Mouse (Mus musculus) heart, embryonic 10.5 days (tissue): ENCODE data around the gene Slc35f1. TPM values are rescaled to one million over a fixed set of nuclear protein-coding genes. Genes with fewer than 3 reads are reported as not detected.

Source experiments
- DNase-seq: peaks from one replicate; pipeline ENCODE4 v3.0.0-alpha.2; 2017; ENCODE audit warnings: low spot score
- H3K27ac ChIP-seq: fragments of 300-500 bp; sonication (generic); 2 replicates; pipeline ENCODE4 v1.5.1; 2016; ENCODE audit warnings: mild to moderate bottlenecking
- H3K27me3 ChIP-seq: fragments of 300-500 bp; sonication (generic); 2 replicates; pipeline ENCODE4 v1.6.1; 2016; ENCODE audit warnings: mild to moderate bottlenecking; ENCODE audit not compliant: poor library complexity, insufficient read depth, severe bottlenecking
- H3K36me3 ChIP-seq: fragments of 300-500 bp; sonication (generic); 2 replicates; pipeline ENCODE4 v1.6.1; 2016; ENCODE audit warnings: mild to moderate bottlenecking, moderate library complexity
- H3K4me1 ChIP-seq: fragments of 300-500 bp; sonication (generic); 2 replicates; pipeline ENCODE4 v1.6.1; 2016; ENCODE audit warnings: mild to moderate bottlenecking
- H3K4me3 ChIP-seq: fragments of 300-500 bp; sonication (generic); 2 replicates; pipeline ENCODE4 v1.5.1; 2016; ENCODE audit warnings: mild to moderate bottlenecking, moderate library complexity
- H3K9me3 ChIP-seq: fragments of 300-500 bp; sonication (generic); 2 replicates; pipeline ENCODE4 v1.6.1; 2016; ENCODE audit warnings: mild to moderate bottlenecking, moderate library complexity
- WGBS: fragments of 180-500 bp; shearing (Covaris S2); methylation state at CpG from one replicate; pipeline ENCODE4 v1.1.7; 2016; 5-methylcytosine and 5-hydroxymethylcytosine counted together
- polyA plus RNA-seq: library from polyadenylated mRNA; unstranded; fragments of >200 nt; fragmentation: Nextera tagmentation; extraction: Ambion mirVana; gene quantifications from 2 replicates; pipeline ENCODE4 v1.2.1, GENCODE M21; 2016

Slc35f1 gene
- polyA plus RNA-seq, 1 experiment from 2014 or later, result 1.3 TPM

- Histone ChIP-seq H3K4me3 (no peak overlapping the region), H3K27ac (no peak overlapping the region), H3K4me1 (no peaks in the 10 kb centered on the region), H3K27me3 (no peaks in the 10 kb centered on the region), H3K36me3 (no peaks in the 10 kb centered on the region), H3K9me3 (no peaks in the 10 kb centered on the region)
- 91% methylated on average over 4 of the region's 4 CpGs for WGBS
- DNase-seq, result no peak
These were observed 122.5 kb downstream of the Slc35f1 start for GRCm38 (mm10) chr10:52812861-52813260.

- Histone ChIP-seq H3K4me3 (no peak overlapping the region), H3K9me3 (no peaks in the 10 kb centered on the region), H3K27ac (no peak overlapping the region), H3K27me3 (no peaks in the 10 kb centered on the region), H3K4me1 (no peaks in the 10 kb centered on the region), H3K36me3 (no peaks in the 10 kb centered on the region)
- WGBS, result 89% methylated on average over 5 of the region's 5 CpGs
- DNase-seq, result no peak
These were observed 124.0 kb downstream of the Slc35f1 start for GRCm38 (mm10) chr10:52814358-52814757.

DNA sequence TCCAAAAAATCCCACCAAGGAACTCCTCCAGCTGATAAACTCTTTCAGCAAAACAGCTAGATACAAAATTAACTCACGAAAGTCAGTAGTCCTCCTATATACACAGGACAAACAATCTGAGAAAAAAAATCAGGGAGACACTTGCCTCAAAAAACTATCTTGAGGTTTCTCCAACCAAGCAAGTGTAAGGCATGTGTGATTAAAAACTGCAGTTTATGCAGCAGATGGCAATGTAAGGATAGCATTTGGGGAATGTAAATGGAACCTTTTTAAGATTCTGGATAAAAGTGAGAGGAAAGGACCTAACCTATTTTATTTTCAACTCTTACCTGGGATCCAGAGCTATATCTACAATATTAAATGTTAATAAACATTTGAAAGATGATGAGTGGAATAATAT is 129.3 kb downstream of the Slc35f1 start:
- Histone ChIP-seq H3K27ac (no peak overlapping the region), H3K27me3 (no peaks in the 10 kb centered on the region), H3K36me3 (no peaks in the 10 kb centered on the region), H3K4me1 (no peaks in the 10 kb centered on the region), H3K9me3 (no peaks in the 10 kb centered on the region), H3K4me3 (no peak overlapping the region)
- WGBS, result 82% methylated on average over 1 of the region's 1 CpGs
- no peak for DNase-seq

- Histone ChIP-seq H3K9me3 (no peaks in the 10 kb centered on the region), H3K4me1 (no peaks in the 10 kb centered on the region), H3K4me3 (no peak overlapping the region), H3K36me3 (no peaks in the 10 kb centered on the region), H3K27me3 (no peaks in the 10 kb centered on the region), H3K27ac (no peak overlapping the region)
- 76% methylated on average over 2 of the region's 2 CpGs for WGBS
- no peak for DNase-seq
These were observed 132.6 kb downstream of the Slc35f1 start for GRCm38 (mm10) chr10:52822909-52823308.

DNA sequence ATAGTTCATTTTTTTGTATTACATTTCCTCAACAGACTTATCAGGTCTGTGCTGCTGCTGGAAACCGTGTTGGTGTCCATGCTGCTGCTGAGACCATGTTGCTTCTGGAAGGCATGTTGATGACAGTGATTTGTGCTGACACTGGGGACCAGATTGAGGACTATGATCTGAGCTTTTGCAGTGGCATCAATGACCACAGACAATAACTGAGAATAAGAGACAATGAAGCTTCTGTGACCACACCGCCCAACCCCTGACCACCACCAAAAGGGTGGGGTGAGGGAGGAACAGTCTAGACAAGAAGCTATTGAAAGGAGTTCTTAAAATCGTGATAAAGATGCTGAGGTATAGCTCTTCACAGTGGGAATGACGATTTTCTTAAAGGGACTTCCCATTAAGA is 135.4 kb downstream of the Slc35f1 start:
- H3K27me3 ChIP-seq, result no peaks in the 10 kb centered on the region
- no peaks in the 10 kb centered on the region for H3K9me3 ChIP-seq
- H3K4me1 ChIP-seq, result no peaks in the 10 kb centered on the region
- H3K27ac ChIP-seq, result no peak overlapping the region
- no peak for DNase-seq
- WGBS, result 76% methylated on average over 4 of the region's 4 CpGs
- H3K36me3 ChIP-seq, result no peaks in the 10 kb centered on the region
- H3K4me3 ChIP-seq, result no peak overlapping the region

DNA sequence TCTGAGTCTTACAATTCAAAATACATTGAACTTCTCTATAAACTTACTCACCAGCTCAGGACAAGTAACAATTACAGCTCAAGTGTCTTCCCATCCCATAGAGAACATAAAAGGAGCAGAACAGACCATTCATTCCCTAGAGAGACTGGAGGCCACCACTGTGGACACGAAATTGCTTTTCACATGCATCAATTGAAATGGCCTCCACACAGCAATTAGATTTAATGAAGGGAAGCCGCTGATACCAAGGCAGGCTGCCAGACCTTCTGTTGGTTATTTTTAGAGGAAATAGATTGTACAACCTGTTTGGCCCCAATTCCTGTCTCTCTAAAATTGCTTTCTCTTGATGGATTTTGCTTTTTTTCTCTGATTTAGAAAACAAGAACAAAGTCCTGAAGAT is 150.5 kb downstream of the Slc35f1 start:
- DNase-seq, result no peak
- H3K9me3 ChIP-seq, result no peaks in the 10 kb centered on the region
- H3K4me3 ChIP-seq, result no peak overlapping the region
- H3K4me1 ChIP-seq, result no peaks in the 10 kb centered on the region
- H3K27ac ChIP-seq, result no peak overlapping the region
- WGBS, result 75% methylated on average over 2 of the region's 2 CpGs
- no peaks in the 10 kb centered on the region for H3K36me3 ChIP-seq
- H3K27me3 ChIP-seq, result no peaks in the 10 kb centered on the region

- Histone ChIP-seq H3K9me3 (no peaks in the 10 kb centered on the region), H3K27ac (no peak overlapping the region), H3K4me1 (no peaks in the 10 kb centered on the region), H3K4me3 (no peak overlapping the region), H3K27me3 (no peaks in the 10 kb centered on the region), H3K36me3 (no peaks in the 10 kb centered on the region)
- DNase-seq, result no peak
These were observed 161.7 kb downstream of the Slc35f1 start for GRCm38 (mm10) chr10:52851994-52852393.

DNA sequence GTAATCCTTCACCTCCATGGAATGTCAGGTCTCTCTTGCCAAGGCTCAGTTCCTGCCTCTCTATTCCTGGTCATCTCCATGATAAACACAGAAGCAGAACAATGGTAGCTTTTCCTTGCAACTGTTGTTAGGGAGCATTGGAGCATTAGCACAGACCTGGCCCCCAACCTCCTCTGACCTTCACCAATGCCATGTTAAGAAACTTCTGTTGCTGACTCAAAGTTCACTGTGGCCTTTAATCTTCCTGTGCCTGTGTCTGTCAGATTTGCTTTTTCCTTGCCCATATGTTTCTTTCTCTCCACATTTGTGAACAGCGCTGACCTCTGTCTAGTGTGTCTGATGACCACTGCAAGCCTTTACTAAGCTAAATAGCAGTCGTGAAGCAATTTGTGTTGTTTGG is 170.5 kb downstream of the Slc35f1 start:
- Histone ChIP-seq H3K36me3 (no peaks in the 10 kb centered on the region), H3K4me3 (no peak overlapping the region), H3K27ac (no peak overlapping the region), H3K27me3 (no peaks in the 10 kb centered on the region), H3K4me1 (no peaks in the 10 kb centered on the region), H3K9me3 (no peaks in the 10 kb centered on the region)
- no peak for DNase-seq
- WGBS, result 83% methylated on average over 2 of the region's 2 CpGs

- WGBS, result 87% methylated on average over 5 of the region's 5 CpGs
- no peak for DNase-seq
- Histone ChIP-seq H3K36me3 (no peaks in the 10 kb centered on the region), H3K4me3 (no peak overlapping the region), H3K27ac (no peak overlapping the region), H3K27me3 (no peaks in the 10 kb centered on the region), H3K9me3 (no peaks in the 10 kb centered on the region), H3K4me1 (no peaks in the 10 kb centered on the region)
These were observed 174.6 kb downstream of the Slc35f1 start for GRCm38 (mm10) chr10:52864936-52865335.

DNA sequence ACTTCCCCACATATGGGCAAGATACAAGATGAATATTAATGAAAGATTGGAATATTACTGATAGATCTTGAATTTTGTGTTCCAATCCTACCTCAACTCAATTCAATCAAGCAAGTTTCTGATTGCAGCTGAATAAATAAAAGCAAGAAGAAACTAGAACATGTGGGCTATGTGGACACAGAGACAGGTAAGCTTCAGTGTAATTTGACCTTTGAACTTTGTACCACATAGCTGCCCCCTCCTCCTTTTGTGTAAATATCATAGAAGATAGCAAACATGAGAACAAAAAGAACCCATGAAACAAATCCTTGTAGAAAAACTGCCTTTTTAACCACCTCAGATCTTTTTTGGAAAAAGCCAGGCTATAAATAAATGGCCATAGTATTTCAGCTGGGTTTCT is 180.8 kb downstream of the Slc35f1 start:
- Histone ChIP-seq H3K27me3 (no peaks in the 10 kb centered on the region), H3K27ac (no peak overlapping the region), H3K36me3 (no peaks in the 10 kb centered on the region), H3K9me3 (no peaks in the 10 kb centered on the region), H3K4me1 (no peaks in the 10 kb centered on the region), H3K4me3 (no peak overlapping the region)
- no peak for DNase-seq

GRCm38 (mm10) chr10:52874133-52874532 is 183.8 kb downstream of the Slc35f1 start:
- Histone ChIP-seq H3K27ac (no peak overlapping the region), H3K36me3 (no peaks in the 10 kb centered on the region), H3K4me1 (no peaks in the 10 kb centered on the region), H3K4me3 (no peak overlapping the region), H3K27me3 (no peaks in the 10 kb centered on the region), H3K9me3 (no peaks in the 10 kb centered on the region)
- 72% methylated on average over 9 of the region's 9 CpGs for WGBS
- DNase-seq, result no peak

DNA sequence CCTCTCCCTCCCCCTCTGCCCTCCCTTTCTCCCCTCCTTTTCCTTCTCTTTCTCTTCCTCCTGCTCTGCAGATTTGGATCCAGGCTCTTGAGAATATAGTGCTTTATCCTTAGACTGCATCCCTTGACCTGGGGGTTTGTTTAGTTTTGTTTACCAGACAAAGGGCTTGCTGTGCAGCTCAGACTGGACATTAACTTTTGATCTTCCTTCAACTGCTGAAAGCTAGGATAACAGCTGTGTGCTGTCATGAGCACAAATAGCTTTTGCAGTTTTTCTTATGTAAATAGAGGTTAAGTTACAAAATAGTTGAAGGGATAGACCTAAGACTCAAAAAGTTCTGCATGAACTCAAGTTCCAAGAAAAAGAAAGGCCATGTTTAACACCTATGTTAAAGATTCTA is 184.4 kb downstream of the Slc35f1 start:
- Histone ChIP-seq H3K4me1 (no peaks in the 10 kb centered on the region), H3K27ac (no peak overlapping the region), H3K36me3 (no peaks in the 10 kb centered on the region), H3K9me3 (no peaks in the 10 kb centered on the region), H3K4me3 (no peak overlapping the region), H3K27me3 (no peaks in the 10 kb centered on the region)
- no peak for DNase-seq

DNA sequence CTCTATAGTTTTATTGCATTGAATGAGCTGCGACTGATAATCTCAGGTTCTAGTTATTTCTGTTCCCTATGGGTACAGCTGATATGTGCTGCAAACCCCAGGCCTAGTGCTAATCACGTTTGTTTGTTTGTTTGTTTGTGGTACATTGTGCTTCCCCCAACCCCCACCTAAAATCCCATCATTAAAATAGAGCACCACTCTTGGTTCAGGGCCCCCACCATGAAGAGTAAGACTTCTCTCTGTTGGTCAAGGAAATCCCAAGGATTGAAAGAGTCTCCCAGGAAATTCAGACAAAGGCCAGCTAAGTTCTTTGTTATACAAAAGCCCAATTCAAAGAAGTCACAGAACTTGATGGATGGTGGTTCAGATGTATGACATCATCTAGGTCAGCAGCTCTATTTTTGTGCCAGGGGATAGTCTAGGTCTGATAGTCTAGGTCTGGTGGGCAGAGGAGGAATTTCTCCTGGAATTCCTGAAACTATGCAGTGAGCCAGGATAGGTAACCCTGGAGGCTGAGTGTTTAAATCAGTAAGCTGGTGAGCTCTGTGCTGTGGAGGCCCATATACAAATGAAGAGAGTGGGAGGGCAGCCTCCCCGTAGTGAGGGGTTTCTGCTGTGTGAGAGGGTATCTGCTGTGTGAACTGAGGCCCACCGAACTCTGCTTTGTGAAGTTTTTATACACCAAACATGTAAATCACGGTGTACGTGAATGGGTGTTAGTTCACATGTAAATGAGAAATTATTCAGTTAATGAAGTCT is 187.1 kb downstream of the Slc35f1 start:
- Histone ChIP-seq H3K27me3 (no peaks in the 10 kb centered on the region), H3K27ac (no peak overlapping the region), H3K4me3 (no peak overlapping the region), H3K36me3 (no peaks in the 10 kb centered on the region), H3K4me1 (no peaks in the 10 kb centered on the region), H3K9me3 (no peaks in the 10 kb centered on the region)
- no peak for DNase-seq
- 68% methylated on average over 6 of the region's 6 CpGs for WGBS

DNA sequence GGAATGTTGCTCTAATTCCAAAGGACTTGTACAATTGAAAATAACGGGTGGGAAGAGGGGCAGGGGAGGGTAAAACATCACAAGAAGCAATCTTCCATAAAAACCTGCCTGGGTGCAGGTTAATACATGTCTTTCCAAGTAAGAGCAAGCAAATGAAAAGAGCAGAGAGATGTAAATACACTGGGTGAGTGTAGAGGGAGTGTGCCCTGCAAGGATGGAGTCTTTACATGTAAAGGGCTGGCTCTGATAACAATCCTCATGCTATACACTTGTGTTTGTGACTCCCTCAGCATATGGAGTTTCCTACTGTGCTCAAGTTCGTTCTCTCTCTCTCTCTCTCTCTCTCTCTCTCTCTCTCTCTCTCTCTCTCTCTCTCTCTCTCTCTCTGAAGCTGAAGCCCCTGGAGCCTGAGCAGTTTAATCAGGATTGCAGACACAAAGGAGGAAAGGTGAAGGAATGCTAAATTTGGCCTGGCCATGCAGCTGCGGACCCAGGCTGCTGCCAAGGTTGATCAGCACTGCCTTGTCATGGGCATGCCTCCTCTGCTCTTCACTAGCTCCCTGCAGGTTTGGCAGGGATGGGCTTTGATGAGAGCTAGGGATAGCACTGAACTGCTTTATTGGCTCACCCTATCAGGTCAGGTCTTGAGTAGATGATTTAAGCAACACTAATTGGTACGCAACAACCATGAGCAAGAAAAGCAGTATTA is 187.9 kb downstream of the Slc35f1 start:
- Histone ChIP-seq H3K27ac (no peak overlapping the region), H3K4me1 (no peaks in the 10 kb centered on the region), H3K27me3 (no peaks in the 10 kb centered on the region), H3K36me3 (no peaks in the 10 kb centered on the region), H3K9me3 (no peaks in the 10 kb centered on the region), H3K4me3 (no peak overlapping the region)
- DNase-seq, result no peak
- WGBS, result 60% methylated on average over 4 of the region's 4 CpGs
